Mouse (Mus musculus) stomach, embryonic 16.5 days (tissue): ENCODE results near the gene Tnfrsf9. TPM values are rescaled to one million over a fixed set of nuclear protein-coding genes. Genes with fewer than 3 reads are reported as not detected.

Experiments
- ATAC-seq: fragments of 200-750 bp; cut with Nextera tagmentation; 2 replicates; pipeline ENCODE4 v1.8.0; 2017; ENCODE audit warnings: moderate number of reproducible peaks, moderate TSS enrichment; ENCODE audit not compliant: insufficient read depth, low FRiP score
- H3K27ac ChIP-seq: fragments of 300-500 bp; sonication (generic); 2 replicates; pipeline ENCODE4 v1.5.1; 2014; ENCODE audit warnings: low read length
- H3K27me3 ChIP-seq: fragments of 300-500 bp; sonication (generic); 2 replicates; pipeline ENCODE4 v1.6.1; 2014; ENCODE audit warnings: low read length, control low read depth, mixed read lengths; ENCODE audit not compliant: control insufficient read depth, insufficient read depth
- H3K36me3 ChIP-seq: fragments of 300-500 bp; sonication (generic); 2 replicates; pipeline ENCODE4 v1.6.1; 2014; ENCODE audit warnings: low read length; ENCODE audit not compliant: control insufficient read depth, insufficient read depth
- H3K4me1 ChIP-seq: fragments of 300-500 bp; sonication (generic); 2 replicates; pipeline ENCODE4 v1.6.1; 2014; ENCODE audit warnings: low read length, control low read depth, mixed read lengths; ENCODE audit not compliant: control insufficient read depth, insufficient read depth
- H3K4me2 ChIP-seq: fragments of 300-500 bp; sonication (generic); 2 replicates; pipeline ENCODE4 v1.6.1; 2014; ENCODE audit warnings: low read depth, low read length, mixed read lengths
- H3K4me3 ChIP-seq: fragments of 300-500 bp; sonication (generic); replicated peaks from 2 replicates; pipeline ENCODE4 v1.5.1; 2014; ENCODE audit warnings: mild to moderate bottlenecking, low read length
- H3K9ac ChIP-seq: fragments of 300-500 bp; sonication (generic); 2 replicates; pipeline ENCODE4 v1.6.1; 2014; ENCODE audit warnings: low read length
- H3K9me3 ChIP-seq: fragments of 300-500 bp; sonication (generic); replicated peaks from 2 replicates; pipeline ENCODE4 v1.6.1; 2016; ENCODE audit warnings: low read length, control low read depth; ENCODE audit not compliant: control insufficient read depth
- WGBS: fragments of 180-500 bp; shearing (Covaris S2); extraction: QIAGEN DNeasy Blood & Tissue Kit; methylation state at CpG from one replicate; pipeline ENCODE4 v1.1.7; 2014; 5-methylcytosine and 5-hydroxymethylcytosine counted together
- polyA plus RNA-seq: library from polyadenylated mRNA; unstranded; fragments of >200 nt; fragmentation: Nextera tagmentation; extraction: Ambion mirVana; gene quantifications from 2 replicates; pipeline ENCODE4 v1.2.1, GENCODE M21; 2015

Tnfrsf9 gene
- polyA plus RNA-seq, 1 experiment from 2014 or later, result 0.84 TPM

GRCm38 (mm10) chr4:150980153-150980552 lies 65.8 kb downstream of the Tnfrsf9 start:
- 88% methylated on average over 5 of the region's 5 CpGs for WGBS
- Histone ChIP-seq H3K9me3 (no peaks in the 10 kb centered on the region), H3K4me1 (no peaks in the 10 kb centered on the region), H3K27me3 (no peaks in the 10 kb centered on the region), H3K4me3 (no peak overlapping the region), H3K9ac (no peak overlapping the region), H3K4me2 (no peak overlapping the region), H3K36me3 (no peaks in the 10 kb centered on the region), H3K27ac (no peak overlapping the region)
- no peak for ATAC-seq

GRCm38 (mm10) chr4:150990148-150990547 lies 75.8 kb downstream of the Tnfrsf9 start:
- Histone ChIP-seq H3K27ac (no peak overlapping the region), H3K4me3 (no peak overlapping the region), H3K9me3 (no peaks in the 10 kb centered on the region), H3K9ac (no peak overlapping the region), H3K4me2 (no peak overlapping the region), H3K36me3 (no peaks in the 10 kb centered on the region), H3K27me3 (no peaks in the 10 kb centered on the region), H3K4me1 (no peaks in the 10 kb centered on the region)
- ATAC-seq, result no peak
- WGBS, result 49% methylated on average over 6 of the region's 6 CpGs

Other genes with a start within 250 kb of the Tnfrsf9 start
- 29.4 and 30.8 TPM in 2 replicates for gene Errfi1, start 60.6 kb upstream of the Tnfrsf9 start, polyA plus RNA-seq
- gene Park7, start 125 bp upstream of the Tnfrsf9 start, polyA plus RNA-seq, result 362 and 368 TPM in 2 replicates
- not detected in 2 replicates for gene Uts2, start 82.5 kb downstream of the Tnfrsf9 start, polyA plus RNA-seq
- gene Per3, start 130.1 kb downstream of the Tnfrsf9 start, polyA plus RNA-seq, result 5.6 and 5.9 TPM in 2 replicates
- 131 and 144 TPM in 2 replicates for gene Vamp3, start 143.4 kb downstream of the Tnfrsf9 start, polyA plus RNA-seq
- gene Gm13090, start 175.0 kb downstream of the Tnfrsf9 start, polyA plus RNA-seq, result not detected in 2 replicates